Mouse (Mus musculus) MEL (cell line): ENCODE data around the gene Vsig1. TPM values are rescaled to one million over a fixed set of nuclear protein-coding genes. Genes with fewer than 3 reads are reported as not detected.

Experiments
- DNase-seq: peaks from one replicate; pipeline ENCODE4 v3.0.0; 2011; ENCODE audit warnings: low read depth, low spot score
- H3K27ac ChIP-seq: 2 replicates; pipeline ENCODE4 v1.5.1; 2012; ENCODE audit warnings: low read depth, mild to moderate bottlenecking, control low read depth, low read length, moderate library complexity; ENCODE audit not compliant: control insufficient read depth
- H3K27me3 ChIP-seq, 2 experiments: fragments of 150-350 bp in 1 of 2; sonication (generic) in 1 of 2; 2 replicates each; pipeline ENCODE4 v1.6.1; 2012; ENCODE audit warnings: low read length in 2 of 2, mild to moderate bottlenecking in 2 of 2, improper control_type of control experiment in 1 of 2, moderate library complexity in 1 of 2; ENCODE audit not compliant: insufficient read depth in 2 of 2, control insufficient read depth in 1 of 2
- H3K36me3 ChIP-seq, 2 experiments: 2 replicates each; pipeline ENCODE4 v1.6.1; 2012 to 2014; ENCODE audit warnings: low read length in 2 of 2, improper control_type of control experiment in 1 of 2, inconsistent platforms in 1 of 2, mild to moderate bottlenecking in 1 of 2; ENCODE audit not compliant: insufficient read depth in 2 of 2, control insufficient read depth in 1 of 2
- H3K4me1 ChIP-seq, 2 experiments: fragments of 150-350 bp in 1 of 2; sonication (generic) in 1 of 2; 2 replicates each; pipeline ENCODE4 v1.6.1; 2012; ENCODE audit warnings: low read length in 2 of 2, improper control_type of control experiment in 1 of 2, mild to moderate bottlenecking in 1 of 2; ENCODE audit not compliant: insufficient read depth in 2 of 2, control insufficient read depth in 1 of 2
- H3K4me3 ChIP-seq, 2 experiments: fragments of 150-350 bp in 1 of 2; sonication (generic) in 1 of 2; 2 replicates each; pipeline ENCODE4 v1.5.1; 2012; ENCODE audit warnings: low read depth in 2 of 2, low read length in 2 of 2, mild to moderate bottlenecking in 2 of 2, moderate library complexity in 2 of 2, control low read depth in 1 of 2, improper control_type of control experiment in 1 of 2; ENCODE audit not compliant: control insufficient read depth in 1 of 2, insufficient read depth in 1 of 2
- H3K79me2 ChIP-seq: 2 replicates; pipeline ENCODE4 v1.6.1; 2012; ENCODE audit warnings: mild to moderate bottlenecking, low read length, moderate library complexity; ENCODE audit not compliant: control insufficient read depth, poor library complexity, insufficient read depth
- H3K9ac ChIP-seq: 2 replicates; pipeline ENCODE4 v1.6.1; 2012; ENCODE audit warnings: low read depth, mild to moderate bottlenecking, control low read depth, low read length, moderate library complexity; ENCODE audit not compliant: control insufficient read depth, poor library complexity, severe bottlenecking
- H3K9me3 ChIP-seq: fragments of 150-350 bp; sonication (generic); replicated peaks from 2 replicates; pipeline ENCODE4 v1.6.1; 2012; ENCODE audit warnings: mild to moderate bottlenecking, low read length, improper control_type of control experiment, moderate library complexity; ENCODE audit not compliant: insufficient read depth
- BHLHE40 ChIP-seq: IDR thresholded peaks from 2 replicates; pipeline ENCODE4 v1.6.1; 2012; ENCODE audit warnings: low read depth, mild to moderate bottlenecking, inconsistent platforms, low read length, improper control_type of control experiment, borderline replicate concordance
- CHD1 ChIP-seq: IDR thresholded peaks from 2 replicates; pipeline ENCODE4 v1.6.1; 2012; ENCODE audit warnings: low read depth, mild to moderate bottlenecking, inconsistent platforms, low read length, improper control_type of control experiment
- CHD2 ChIP-seq: IDR thresholded peaks from 2 replicates; pipeline ENCODE4 v1.6.1; 2011; ENCODE audit warnings: low read length, improper control_type of control experiment
- CTCF ChIP-seq, 3 experiments: IDR thresholded peaks in 2 of 3; conservative IDR thresholded peaks in 1 of 3; 2 replicates each; pipeline ENCODE4 v1.5.1; 2011 to 2012; ENCODE audit warnings: low read length in 3 of 3, low read depth in 2 of 3, mild to moderate bottlenecking in 2 of 3, improper control_type of control experiment in 1 of 3, inconsistent platforms in 1 of 3, mixed read lengths in 1 of 3, moderate library complexity in 1 of 3; ENCODE audit not compliant: control insufficient read depth in 1 of 3, insufficient read depth in 1 of 3, poor library complexity in 1 of 3, severe bottlenecking in 1 of 3
- E2F4 ChIP-seq: IDR thresholded peaks from 2 replicates; pipeline ENCODE4 v1.6.1; 2011; ENCODE audit warnings: low read depth, low read length, improper control_type of control experiment, borderline replicate concordance
- ELF1 ChIP-seq: IDR thresholded peaks from 2 replicates; pipeline ENCODE4 v1.6.1; 2014; ENCODE audit warnings: low read depth, mild to moderate bottlenecking, inconsistent platforms, low read length, improper control_type of control experiment, moderate library complexity
- EP300 ChIP-seq, 2 experiments: IDR thresholded peaks; 2 replicates each; pipeline ENCODE4 v1.6.1; 2011; ENCODE audit warnings: improper control_type of control experiment in 2 of 2, low read length in 2 of 2, low read depth in 1 of 2, mild to moderate bottlenecking in 1 of 2
- ETS1 ChIP-seq: IDR thresholded peaks from 2 replicates; pipeline ENCODE4 v1.6.1; 2012; ENCODE audit warnings: low read depth, mild to moderate bottlenecking, inconsistent platforms, low read length, improper control_type of control experiment, moderate library complexity
- GABPA ChIP-seq: IDR thresholded peaks from 2 replicates; pipeline ENCODE4 v1.6.1; 2012; ENCODE audit warnings: low read depth, mild to moderate bottlenecking, inconsistent platforms, low read length, improper control_type of control experiment, moderate library complexity
- GATA1 ChIP-seq: IDR thresholded peaks from 2 replicates; pipeline ENCODE4 v1.6.1; 2011; ENCODE audit warnings: low read depth, low read length, improper control_type of control experiment
- HCFC1 ChIP-seq: IDR thresholded peaks from 2 replicates; pipeline ENCODE4 v1.6.1; 2012; ENCODE audit warnings: low read depth, mild to moderate bottlenecking, inconsistent platforms, low read length, improper control_type of control experiment, moderate library complexity
- JUND ChIP-seq: IDR thresholded peaks from 2 replicates; pipeline ENCODE4 v1.6.1; 2011; ENCODE audit warnings: low read depth, mild to moderate bottlenecking, improper control_type of control experiment, low read length
- KAT2A ChIP-seq: conservative IDR thresholded peaks from 2 replicates; pipeline ENCODE4 v1.6.1; 2012; ENCODE audit warnings: low read depth, low read length, improper control_type of control experiment, inconsistent platforms
- MAFK ChIP-seq: IDR thresholded peaks from 2 replicates; pipeline ENCODE4 v1.6.1; 2011; ENCODE audit warnings: low read depth, mild to moderate bottlenecking, low read length, improper control_type of control experiment, borderline replicate concordance
- MAX ChIP-seq: IDR thresholded peaks from 2 replicates; pipeline ENCODE4 v1.6.1; 2011; ENCODE audit warnings: low read length, improper control_type of control experiment
- MEF2A ChIP-seq: IDR thresholded peaks from 2 replicates; pipeline ENCODE4 v1.6.1; 2014; ENCODE audit warnings: low read depth, mild to moderate bottlenecking, inconsistent platforms, low read length, improper control_type of control experiment; ENCODE audit not compliant: poor library complexity, insufficient replicate concordance, severe bottlenecking; ENCODE audit errors: extremely low read depth
- MXI1 ChIP-seq: IDR thresholded peaks from 2 replicates; pipeline ENCODE4 v1.6.1; 2011; ENCODE audit warnings: mild to moderate bottlenecking, low read depth, low read length, improper control_type of control experiment
- MYB ChIP-seq: IDR thresholded peaks from 2 replicates; pipeline ENCODE4 v1.6.1; 2011; ENCODE audit warnings: mild to moderate bottlenecking, low read depth, low read length, improper control_type of control experiment
- MYC ChIP-seq: IDR thresholded peaks from 2 replicates; pipeline ENCODE4 v1.6.1; 2011; ENCODE audit warnings: low read depth, mild to moderate bottlenecking, low read length, improper control_type of control experiment, moderate library complexity
- NELFE ChIP-seq: IDR thresholded peaks from 2 replicates; pipeline ENCODE4 v1.6.1; 2011; ENCODE audit warnings: low read depth, low read length, improper control_type of control experiment
- NRF1 ChIP-seq: IDR thresholded peaks from 2 replicates; pipeline ENCODE4 v1.6.1; 2014; ENCODE audit warnings: low read depth, mild to moderate bottlenecking, inconsistent platforms, low read length, improper control_type of control experiment, moderate library complexity; ENCODE audit not compliant: poor library complexity, insufficient read depth, severe bottlenecking
- POLR2A ChIP-seq, 2 experiments: IDR thresholded peaks; 2 replicates each; pipeline ENCODE4 v1.6.1; 2011 to 2012; ENCODE audit warnings: low read length in 2 of 2, mild to moderate bottlenecking in 2 of 2, control low read depth in 1 of 2, improper control_type of control experiment in 1 of 2, low read depth in 1 of 2, moderate library complexity in 1 of 2; ENCODE audit not compliant: control insufficient read depth in 1 of 2, insufficient read depth in 1 of 2, poor library complexity in 1 of 2
- POLR2AphosphoS2 ChIP-seq: IDR thresholded peaks from 2 replicates; pipeline ENCODE4 v1.6.1; 2011; ENCODE audit warnings: low read length, improper control_type of control experiment
- POLR2AphosphoS5 ChIP-seq: IDR thresholded peaks from 2 replicates; pipeline ENCODE4 v1.6.1; 2012; ENCODE audit warnings: low read depth, borderline replicate concordance, mild to moderate bottlenecking, inconsistent platforms, low read length, moderate library complexity, mixed read lengths
- RAD21 ChIP-seq: IDR thresholded peaks from 2 replicates; pipeline ENCODE4 v1.6.1; 2011; ENCODE audit warnings: mild to moderate bottlenecking, low read depth, low read length, improper control_type of control experiment
- RCOR1 ChIP-seq: IDR thresholded peaks from 2 replicates; pipeline ENCODE4 v1.6.1; 2012; ENCODE audit warnings: low read depth, mild to moderate bottlenecking, inconsistent platforms, low read length, improper control_type of control experiment
- SIN3A ChIP-seq: IDR thresholded peaks from 2 replicates; pipeline ENCODE4 v1.6.1; 2012; ENCODE audit warnings: low read length, improper control_type of control experiment, inconsistent platforms
- SMC3 ChIP-seq: IDR thresholded peaks from 2 replicates; pipeline ENCODE4 v1.6.1; 2011; ENCODE audit warnings: low read depth, low read length, improper control_type of control experiment
- TAL1 ChIP-seq: IDR thresholded peaks from 2 replicates; pipeline ENCODE4 v1.6.1; 2012; ENCODE audit warnings: mild to moderate bottlenecking, inconsistent platforms, low read length, moderate library complexity, mixed read lengths
- TBP ChIP-seq: IDR thresholded peaks from 2 replicates; pipeline ENCODE4 v1.8.0; 2011; ENCODE audit warnings: low read depth, low read length, improper control_type of control experiment
- TCF12 ChIP-seq: IDR thresholded peaks from 2 replicates; pipeline ENCODE4 v1.6.1; 2014; ENCODE audit warnings: low read depth, mild to moderate bottlenecking, inconsistent platforms, low read length, improper control_type of control experiment, moderate library complexity
- UBTF ChIP-seq: IDR thresholded peaks from 2 replicates; pipeline ENCODE4 v1.6.1; 2012; ENCODE audit warnings: low read depth, mild to moderate bottlenecking, inconsistent platforms, low read length, improper control_type of control experiment, moderate library complexity, borderline replicate concordance; ENCODE audit not compliant: insufficient read depth
- USF1 ChIP-seq: IDR thresholded peaks from 2 replicates; pipeline ENCODE4 v1.6.1; 2014; ENCODE audit warnings: low read depth, mild to moderate bottlenecking, inconsistent platforms, low read length, improper control_type of control experiment, moderate library complexity
- USF2 ChIP-seq, 2 experiments: IDR thresholded peaks; 2 replicates each; pipeline ENCODE4 v1.6.1; 2011 to 2012; ENCODE audit warnings: improper control_type of control experiment in 2 of 2, low read length in 2 of 2, borderline replicate concordance in 1 of 2, inconsistent platforms in 1 of 2, low read depth in 1 of 2, mild to moderate bottlenecking in 1 of 2; ENCODE audit not compliant: insufficient read depth in 1 of 2
- ZC3H11A ChIP-seq: IDR thresholded peaks from 2 replicates; pipeline ENCODE4 v1.6.1; 2012; ENCODE audit warnings: low read depth, mild to moderate bottlenecking, inconsistent platforms, low read length, improper control_type of control experiment
- ZKSCAN1 ChIP-seq: IDR thresholded peaks from 2 replicates; pipeline ENCODE4 v1.6.1; 2012; ENCODE audit warnings: low read depth, mild to moderate bottlenecking, inconsistent platforms, low read length, improper control_type of control experiment, moderate library complexity
- ZMIZ1 ChIP-seq: IDR thresholded peaks from 2 replicates; pipeline ENCODE4 v1.6.1; 2012; ENCODE audit warnings: low read depth, mild to moderate bottlenecking, inconsistent platforms, low read length, improper control_type of control experiment, moderate library complexity
- ZNF384 ChIP-seq: IDR thresholded peaks from 2 replicates; pipeline ENCODE4 v1.6.1; 2012; ENCODE audit warnings: low read depth, mild to moderate bottlenecking, inconsistent platforms, low read length, improper control_type of control experiment
- polyA plus RNA-seq, 2 experiments: library from polyadenylated mRNA; stranded (reverse) in 1 of 2; unstranded in 1 of 2; fragments of >175 nt in 1 of 2; fragments of >200 nt in 1 of 2; gene quantifications; 2 replicates each; pipeline versions ENCODE4 v1.2.1 to v1.2.4; 2012; ENCODE audit warnings: low replicate concordance in 2 of 2, low read depth in 1 of 2; ENCODE audit not compliant: insufficient read length in 2 of 2, insufficient read depth in 1 of 2, missing spikeins in 1 of 2
- total RNA-seq: library from RNA; depleted of rRNA; stranded (reverse); fragments of 300-350 nt; gene quantifications from 2 replicates; pipeline ENCODE4 v1.2.3, GENCODE M21; 2012

Vsig1 gene
- total and polyA plus RNA-seq, 3 experiments: not detected

GRCm38 (mm10) chrX:140984795-140985194 lies 77.4 kb downstream of the Vsig1 start:
- no peak overlapping the region for H3K9ac ChIP-seq
- H3K36me3 ChIP-seq: peaks cover 0 to 25% of the 10 kb centered on the region in 2 experiments; a peak in 3 of 4 replicates
- H3K27me3 ChIP-seq: no peaks in the 10 kb centered on the region
- no peaks in the 10 kb centered on the region for H3K9me3 ChIP-seq
- peak; percentile 85 for DNase-seq
- H3K4me3 ChIP-seq: no peak overlapping the region
- peaks cover 6 to 19% of the 10 kb centered on the region in 2 experiments for H3K4me1 ChIP-seq
- H3K79me2 ChIP-seq: no peaks in the 10 kb centered on the region
- no peak overlapping the region for H3K27ac ChIP-seq
- TF ChIP-seq NELFE: no peak
- peak; percentile 49 for TF ChIP-seq TAL1
- peak; percentile 53; the same call in 1 of the 2 replicates for TF ChIP-seq TCF12
- TF ChIP-seq MYC: no peak
- TF ChIP-seq MYB: no peak
- TF ChIP-seq RAD21: no peak
- TF ChIP-seq ZC3H11A: no peak
- no peak for TF ChIP-seq MEF2A
- TF ChIP-seq POLR2AphosphoS2: no peak
- TF ChIP-seq ELF1: no peak
- peak; percentile 70 for TF ChIP-seq ZNF384
- no peak for TF ChIP-seq CTCF (IDR thresholded peaks at IDR 0.05 in 2 of 3, conservative IDR thresholded peaks at IDR 0.05 in 1 of 3; ENCODE audit: control insufficient read depth in 1 of 3, insufficient read depth in 1 of 3, low read depth in 2 of 3, low read length in 3 of 3, poor library complexity in 1 of 3, severe bottlenecking in 1 of 3)
- peak; percentile 92 for TF ChIP-seq RCOR1
- peak; percentile 45; the same call in 1 of the 2 replicates for TF ChIP-seq ETS1
- TF ChIP-seq JUND: no peak
- no peak for TF ChIP-seq BHLHE40
- TF ChIP-seq SMC3: no peak
- no peak for TF ChIP-seq USF2 (IDR thresholded peaks at IDR 0.05; ENCODE audit: borderline replicate concordance in 1 of 2, insufficient read depth in 1 of 2, low read depth in 1 of 2, low read length in 2 of 2)
- peak; percentile 54 to 69; a peak in 2 of 4 replicates for TF ChIP-seq EP300 (IDR thresholded peaks at IDR 0.05; ENCODE audit: low read depth in 1 of 2, low read length in 2 of 2)
- TF ChIP-seq ZKSCAN1: no peak
- TF ChIP-seq POLR2A (IDR thresholded peaks at IDR 0.05; ENCODE audit: control insufficient read depth in 1 of 2, insufficient read depth in 1 of 2, low read depth in 1 of 2, low read length in 2 of 2, poor library complexity in 1 of 2): no peak
- no peak for TF ChIP-seq MXI1
- TF ChIP-seq KAT2A: no peak
- peak; percentile 82 for TF ChIP-seq GATA1
- TF ChIP-seq NRF1: no peak
- TF ChIP-seq UBTF: no peak
- no peak for TF ChIP-seq TBP
- no peak for TF ChIP-seq MAFK
- TF ChIP-seq CHD2: no peak
- TF ChIP-seq USF1: no peak
- TF ChIP-seq MAX: no peak
- TF ChIP-seq ZMIZ1: no peak
- no peak for TF ChIP-seq SIN3A
- TF ChIP-seq HCFC1: no peak
- no peak for TF ChIP-seq E2F4
- TF ChIP-seq CHD1: no peak
- no peak for TF ChIP-seq GABPA
- TF ChIP-seq POLR2AphosphoS5: no peak
